Comparison of ENCODE assay signal across 13 mouse cellular contexts in the genomic region with DNA sequence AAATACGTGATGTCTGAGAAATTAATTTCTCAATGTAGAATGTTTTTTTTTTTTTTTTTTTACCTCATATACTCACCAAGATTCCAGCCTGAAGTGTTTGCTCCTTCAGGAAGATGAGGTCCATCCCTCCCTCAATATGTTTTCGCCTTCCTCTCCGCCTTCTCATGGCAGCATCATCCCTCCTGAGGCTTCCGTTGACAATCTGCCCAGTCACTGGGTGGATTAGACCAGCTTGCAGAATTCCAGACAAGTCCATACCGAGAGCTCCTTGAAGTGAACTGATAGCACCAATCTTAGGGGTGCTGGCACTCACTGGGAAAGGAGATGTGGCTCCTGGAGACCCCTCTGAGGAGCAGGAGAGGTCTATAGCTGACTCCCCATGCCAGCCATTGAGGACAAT. TPM values are rescaled to one million over a fixed set of nuclear protein-coding genes. Genes with fewer than 3 reads are reported as not detected.
DNase-seq lines count a peak whose midpoint lies in the region.
"Had no signal": no experiment of that assay in that cellular context is flagged by ENCODE, and none has a peak within 500 bp of the region (broad histone marks: within the 10 kb centered on the region; RNA-seq: fewer than 3 reads in every experiment).

No protein-coding gene starts in this region.

- peak; percentile 26 to 29 for DNase-seq in cerebellum, postnatal 36 days
- no peak for DNase-seq in cerebellum, adult 9-11 months
- DNase-seq in gastrocnemius, postnatal 14 days, result peak; percentile 24
- DNase-seq in gastrocnemius, postnatal 4 days (ENCODE audit: low spot score in 2 of 2), result no peak
- peak; percentile 41 for DNase-seq in left cerebral cortex, postnatal 4 days
- DNase-seq in left cerebral cortex, adult 11 months (ENCODE audit: low spot score), result no peak
- no peak for DNase-seq in thymus, adult 18-20 months
- DNase-seq: adrenal gland, adult 2 months; adrenal gland, postnatal 25 days; cerebellum, adult 9-10 months; heart, adult 18-20 months; kidney, adult 18-20 months had no signal

- intact Hi-C loops in gastrocnemius, postnatal 14 days (cut with DNase I; ENCODE audit: low total_unique reads), result no loop called here
- intact Hi-C loops in left cerebral cortex, postnatal 4 days (cut with DNase I), result no loop called here

RNA-seq across cellular contexts. Expression of gene Emilin3, which starts 47.8 kb away (rescaled TPM):
- total RNA-seq in gastrocnemius, postnatal 14 days (2021), result 1 to 10 TPM; 2.1 to 3.8 TPM
- total RNA-seq in gastrocnemius, postnatal 4 days (2021), result 10 to 100 TPM; 15.4 to 17.5 TPM
- under 1 TPM; 0.20 to 0.26 TPM for total RNA-seq in left cerebral cortex, postnatal 4 days (2021)
- total RNA-seq: adrenal gland, adult 2 months; adrenal gland, postnatal 25 days; hematopoietic stem cell, adult 5-6 weeks had no signal

Comparison
In these comparisons a context has a peak if more than half of its experiments do, and no peak if none do; other contexts are left out.
1. DNase-seq: peak in cerebellum, postnatal 36 days (2 of 2), gastrocnemius, postnatal 14 days (single experiment) and left cerebral cortex, postnatal 4 days (single experiment); none in cerebellum, adult 9-11 months (single experiment), gastrocnemius, postnatal 4 days (0 of 2), left cerebral cortex, adult 11 months (single experiment) and thymus, adult 18-20 months (0 of 2).